Mouse (Mus musculus) embryonic facial prominence, embryonic 10.5 days (tissue): ENCODE measurements at regions not wholly inside any gene's neighbourhood (a gene's known extent, or its start where the extent isn't known, plus 50 kb on each side); places are given as distances from the start of the nearest gene placed in this dataset.

ENCODE experiments used
- DNase-seq: peaks from one replicate; pipeline ENCODE4 v3.0.0-alpha.2; 2017; ENCODE audit warnings: low spot score
- H3K27ac ChIP-seq: fragments of 300-500 bp; sonication (generic); replicated peaks from 2 replicates; pipeline ENCODE4 v1.5.1; 2016; ENCODE audit warnings: mild to moderate bottlenecking
- H3K27me3 ChIP-seq: fragments of 300-500 bp; sonication (generic); replicated peaks from 2 replicates; pipeline ENCODE4 v1.6.1; 2016; ENCODE audit warnings: low read depth, mild to moderate bottlenecking; ENCODE audit not compliant: poor library complexity, severe bottlenecking
- H3K36me3 ChIP-seq: fragments of 300-500 bp; sonication (generic); replicated peaks from 2 replicates; pipeline ENCODE4 v1.6.1; 2016; ENCODE audit warnings: mild to moderate bottlenecking, moderate library complexity
- H3K4me1 ChIP-seq: fragments of 300-500 bp; sonication (generic); 2 replicates; pipeline ENCODE4 v1.6.1; 2016
- H3K4me3 ChIP-seq: fragments of 300-500 bp; sonication (generic); 2 replicates; pipeline ENCODE4 v1.5.1; 2016; ENCODE audit warnings: mild to moderate bottlenecking, moderate library complexity
- H3K9me3 ChIP-seq: fragments of 300-500 bp; sonication (generic); 2 replicates; pipeline ENCODE4 v1.6.1; 2016; ENCODE audit warnings: mild to moderate bottlenecking
- WGBS: fragments of 180-500 bp; shearing (Covaris S2); methylation state at CpG from one replicate; pipeline ENCODE4 v1.1.7; 2016; 5-methylcytosine and 5-hydroxymethylcytosine counted together

GRCm38 (mm10) chrX:15913795-15914500, 608.7 kb upstream of the Cypt1 start:
- Histone ChIP-seq H3K27me3 (no peaks in the 10 kb centered on the region), H3K4me1 (no peaks in the 10 kb centered on the region), H3K4me3 (no peak overlapping the region), H3K27ac (no peak overlapping the region), H3K36me3 (no peaks in the 10 kb centered on the region), H3K9me3 (no peaks in the 10 kb centered on the region)
- peak; percentile 7 for DNase-seq
- 76% methylated on average over 1 of the region's 1 CpGs for WGBS
